Mouse (Mus musculus): ENCODE measurements around the gene Carm1.
"Not testable (repeated sequence)": the region's sequence is repeated elsewhere in the genome, so short reads cannot be mapped to it uniquely, and the experiment has no call there.

DNA sequence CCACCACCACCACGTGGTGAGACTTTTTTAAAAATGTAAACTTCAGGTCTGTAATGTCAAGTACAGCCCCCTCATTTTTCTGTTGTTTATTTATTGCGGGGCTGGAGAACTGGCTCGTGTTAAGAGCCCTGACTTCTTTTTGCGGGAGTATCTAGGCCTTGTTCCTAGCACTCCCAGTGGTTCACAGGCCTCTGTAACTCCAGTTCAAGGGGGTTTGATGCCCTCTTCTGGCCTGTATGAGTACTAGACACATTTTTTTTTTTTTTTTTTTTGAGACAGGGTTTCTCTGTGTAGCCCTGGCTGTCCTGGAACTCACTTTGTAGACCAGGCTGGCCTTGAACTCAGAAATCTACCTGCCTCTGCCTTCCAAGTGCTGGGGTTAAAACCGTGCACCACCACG lies 28.0 kb upstream of the Carm1 start:
- not testable (repeated sequence) for TF ChIP-seq TCF12 (IDR thresholded peaks at IDR 0.05; ENCODE audit: low read depth, low read length); SIN3A (IDR thresholded peaks at IDR 0.05; ENCODE audit: low read length)
